Mouse (Mus musculus): ENCODE data around the gene Shc3. TPM values are rescaled to one million over a fixed set of nuclear protein-coding genes. Genes with fewer than 3 reads are reported as not detected.
A peak's percentile ranks its signal among the peaks of the same experiment; 100 is the strongest.

Shc3 gene
- polyA plus RNA-seq (2016; fragmentation: Nextera tagmentation; extraction: Ambion mirVana) = not detected in 2 replicates

DNA sequence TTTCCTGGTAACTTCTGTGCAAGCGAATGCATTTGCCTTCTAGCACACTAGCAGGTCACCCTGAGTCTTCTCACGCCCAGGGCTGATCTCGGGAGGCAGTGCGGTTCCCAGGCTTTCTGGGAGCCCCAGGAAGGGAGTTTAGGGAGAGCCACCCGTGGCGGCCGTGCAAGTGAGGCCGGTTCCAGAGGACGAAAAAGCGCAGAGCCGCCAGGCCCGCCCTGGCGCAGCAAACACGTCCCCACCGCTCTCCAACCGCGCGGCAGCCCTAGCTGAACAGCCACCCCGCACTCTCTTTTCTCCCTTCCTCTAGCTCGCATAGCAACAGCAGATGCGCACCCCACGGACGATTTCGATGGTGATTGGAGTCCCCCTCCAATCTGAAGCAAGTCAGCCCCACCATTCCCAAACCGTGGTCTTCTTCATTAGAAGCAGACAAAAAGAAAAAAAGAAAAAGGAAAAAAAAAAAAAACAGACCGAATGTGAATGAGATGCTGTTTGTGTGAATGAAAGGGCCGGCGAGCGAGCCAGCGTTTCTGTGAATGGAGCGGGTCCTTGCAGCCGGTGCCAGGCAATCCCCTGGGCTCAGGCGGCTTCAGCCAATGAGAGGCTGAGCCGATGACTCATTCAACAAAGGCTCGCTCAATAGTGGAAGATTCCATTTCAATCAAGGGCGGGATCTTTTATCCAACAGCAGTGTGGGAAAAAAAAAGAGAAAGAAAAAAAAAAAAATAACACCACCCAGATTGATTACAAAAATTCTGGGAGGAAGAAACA, at the start of gene Shc3:
Gene Shc3 (minus strand): TSS at position 509 of the 774 bp plus-strand sequence.
- ATAC-seq = no peak
- 1% methylated on average over 36 of the region's 36 CpGs for WGBS (ENCODE audit: insufficient replicate concordance)
- H3K9ac ChIP-seq = no peak within 1 kb of the TSS

DNA sequence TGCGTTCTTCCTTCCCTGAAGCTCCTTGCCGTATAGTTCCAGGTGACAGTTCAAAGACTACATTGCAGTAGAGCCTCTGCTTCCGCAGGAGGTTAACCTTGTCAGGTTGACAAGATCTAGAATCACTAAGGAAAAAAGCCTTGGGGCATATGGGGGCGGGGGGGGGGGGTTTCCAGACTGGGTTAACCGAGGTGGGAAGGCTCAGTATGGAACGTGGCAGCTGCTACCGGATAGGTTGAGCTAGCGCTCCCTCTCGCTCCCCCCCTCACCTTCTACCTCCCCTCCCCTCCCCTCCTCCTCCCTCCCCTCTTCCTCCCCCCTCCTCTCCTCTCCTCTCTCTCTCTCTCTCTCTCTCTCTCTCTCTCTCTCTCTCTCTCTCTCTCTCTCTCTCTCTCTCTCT, 49.4 kb upstream of the Shc3 start:
- Histone ChIP-seq H3K36me3 (no peaks in the 10 kb centered on the region), H3K9me3 (replicated peaks) (no peaks in the 10 kb centered on the region), H3K4me1 (peaks cover 8% of the 10 kb centered on the region), H3K4me2 (no peak overlapping the region), H3K4me3 (no peak overlapping the region), H3K9ac (no peak overlapping the region), H3K27ac (no peak overlapping the region), H3K27me3 (replicated peaks) (peaks cover 6% of the 10 kb centered on the region)
- no peak for ATAC-seq
- WGBS (ENCODE audit: insufficient replicate concordance) = 15% methylated on average over 8 of the region's 9 CpGs

More for the DNA sequence above, at the start of gene Shc3:
- Histone ChIP-seq H3K4me2 (peak within 1 kb of the TSS; percentile 53), H3K27ac (no peak within 1 kb of the TSS), H3K27me3 (replicated peaks) (peaks cover 96% of the 10 kb centered on the region), H3K4me1 (peaks cover 6% of the 10 kb centered on the region; the same call in 1 of the 2 replicates), H3K4me3 (peak within 1 kb of the TSS; percentile 14), H3K36me3 (no peaks in the 10 kb centered on the region), H3K9me3 (replicated peaks) (no peaks in the 10 kb centered on the region)

DNA sequence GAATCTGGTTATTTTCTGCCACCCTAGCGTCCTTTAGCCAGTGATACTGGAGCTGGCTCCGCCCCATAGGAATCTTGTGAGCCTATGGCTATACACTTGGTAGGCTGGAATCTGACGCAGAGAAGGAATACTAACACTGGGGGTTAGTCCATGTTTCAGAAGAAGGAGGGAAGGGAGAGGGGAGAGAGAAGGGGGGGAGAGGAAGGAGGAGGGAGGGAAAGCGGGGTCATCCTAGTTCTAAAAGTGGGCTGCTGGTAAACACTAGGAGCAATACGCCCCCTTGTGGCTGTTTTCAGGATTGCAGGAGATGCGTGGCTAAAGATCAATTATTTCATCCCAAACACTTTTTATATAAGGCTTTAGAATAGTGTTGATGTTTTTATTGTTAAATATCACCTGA, 48.6 kb upstream of the Shc3 start:
- Histone ChIP-seq H3K9ac (no peak overlapping the region), H3K4me2 (no peak overlapping the region), H3K36me3 (no peaks in the 10 kb centered on the region), H3K27me3 (replicated peaks) (peaks cover 7% of the 10 kb centered on the region), H3K9me3 (replicated peaks) (no peaks in the 10 kb centered on the region), H3K4me3 (no peak overlapping the region), H3K27ac (no peak overlapping the region), H3K4me1 (peaks cover 8% of the 10 kb centered on the region)
- no peak for ATAC-seq
- 24% methylated on average over 6 of the region's 6 CpGs for WGBS (ENCODE audit: insufficient replicate concordance)

DNA sequence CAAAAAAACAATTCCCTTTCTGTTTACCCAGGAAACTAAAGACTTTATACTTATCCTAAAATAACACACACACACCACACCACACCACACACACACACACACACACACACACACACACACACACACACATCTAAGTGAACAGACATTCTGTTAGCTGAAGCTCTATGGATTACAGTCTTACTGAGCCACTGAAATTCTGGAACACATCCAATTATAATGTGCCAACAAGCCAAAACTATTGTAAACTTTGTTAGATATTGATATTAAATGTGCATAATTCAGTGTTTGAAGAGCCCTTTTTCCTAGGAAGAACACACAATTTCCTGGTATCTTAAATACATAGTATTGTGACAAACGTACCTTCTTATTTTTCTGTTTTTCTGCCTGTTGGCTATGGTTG, 48.1 kb upstream of the Shc3 start:
- Histone ChIP-seq H3K36me3 (no peaks in the 10 kb centered on the region), H3K27me3 (replicated peaks) (peaks cover 11% of the 10 kb centered on the region), H3K4me2 (no peak overlapping the region), H3K4me3 (no peak overlapping the region), H3K9me3 (replicated peaks) (no peaks in the 10 kb centered on the region), H3K27ac (no peak overlapping the region), H3K4me1 (peaks cover 8% of the 10 kb centered on the region), H3K9ac (no peak overlapping the region)
- ATAC-seq = no peak
- WGBS (ENCODE audit: insufficient replicate concordance) = 50% methylated on average over 1 of the region's 1 CpGs

DNA sequence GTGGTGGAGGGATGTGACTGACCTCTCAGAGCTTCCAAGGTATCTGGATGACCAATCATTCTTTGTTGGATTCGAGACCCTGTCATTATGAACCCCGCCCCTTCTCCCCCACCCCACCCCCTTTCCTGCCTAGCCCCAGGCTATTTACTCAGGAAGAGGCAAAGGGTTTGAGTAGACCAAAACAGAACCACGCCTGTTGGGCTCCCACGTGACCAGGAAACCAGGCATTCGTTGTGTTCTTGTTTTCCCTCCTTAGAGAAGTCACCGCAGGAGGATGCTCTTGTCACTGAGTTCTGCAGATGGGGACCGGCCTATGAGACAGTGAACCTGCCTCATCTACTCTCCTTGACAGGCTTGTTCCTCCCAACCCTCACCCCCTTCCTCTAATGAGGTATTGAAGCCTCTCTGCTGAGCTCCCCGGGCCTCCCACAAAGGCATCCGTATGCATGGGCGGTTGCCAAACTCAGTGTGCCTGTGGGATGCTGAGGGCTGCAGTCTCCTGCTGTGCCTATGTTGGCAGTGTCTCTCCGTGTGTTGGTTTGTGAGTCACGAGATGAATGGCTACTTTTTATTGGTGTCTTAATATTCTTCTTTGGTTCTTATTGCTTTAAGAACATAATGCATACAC, 47.3 kb upstream of the Shc3 start:
- Histone ChIP-seq H3K4me2 (no peak overlapping the region), H3K4me1 (peaks cover 8% of the 10 kb centered on the region)
- WGBS (ENCODE audit: insufficient replicate concordance) = 17% methylated on average over 12 of the region's 12 CpGs

DNA sequence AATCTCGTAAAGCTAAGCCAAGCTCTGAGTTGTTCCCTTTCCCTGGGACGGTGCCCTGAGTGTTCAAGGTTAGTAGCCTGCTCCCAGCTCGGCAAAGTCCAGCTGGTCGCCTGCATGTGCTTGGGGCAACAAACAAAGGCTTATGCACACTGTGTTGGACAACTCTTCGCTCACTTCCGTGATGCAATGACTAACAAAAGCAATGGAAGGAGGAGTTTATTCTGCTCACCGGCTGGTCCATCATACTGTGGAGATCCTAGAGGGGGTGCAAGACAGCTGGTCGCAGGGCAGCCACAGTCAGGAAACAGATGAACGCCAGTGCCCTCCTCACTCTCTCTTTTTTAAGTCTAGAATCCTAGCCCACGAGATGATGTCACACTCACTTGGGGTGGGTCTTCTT, 46.6 kb upstream of the Shc3 start:
- no peak for ATAC-seq
- H3K4me1 ChIP-seq = peaks cover 8% of the 10 kb centered on the region
- H3K4me2 ChIP-seq = no peak overlapping the region
- H3K9ac ChIP-seq = no peak overlapping the region
- no peaks in the 10 kb centered on the region for H3K36me3 ChIP-seq
- no peak overlapping the region for H3K4me3 ChIP-seq
- H3K9me3 ChIP-seq (replicated peaks) = no peaks in the 10 kb centered on the region
- peaks cover 11% of the 10 kb centered on the region for H3K27me3 ChIP-seq (replicated peaks)
- H3K27ac ChIP-seq = no peak overlapping the region
- 49% methylated on average over 10 of the region's 10 CpGs for WGBS (ENCODE audit: insufficient replicate concordance)

More for the DNA sequence above, 47.3 kb upstream of the Shc3 start:
- no peak for ATAC-seq
- no peak overlapping the region for H3K27ac ChIP-seq
- H3K4me3 ChIP-seq = no peak overlapping the region
- H3K9ac ChIP-seq = no peak overlapping the region
- H3K27me3 ChIP-seq (replicated peaks) = peaks cover 11% of the 10 kb centered on the region
- H3K9me3 ChIP-seq (replicated peaks) = no peaks in the 10 kb centered on the region
- no peaks in the 10 kb centered on the region for H3K36me3 ChIP-seq

DNA sequence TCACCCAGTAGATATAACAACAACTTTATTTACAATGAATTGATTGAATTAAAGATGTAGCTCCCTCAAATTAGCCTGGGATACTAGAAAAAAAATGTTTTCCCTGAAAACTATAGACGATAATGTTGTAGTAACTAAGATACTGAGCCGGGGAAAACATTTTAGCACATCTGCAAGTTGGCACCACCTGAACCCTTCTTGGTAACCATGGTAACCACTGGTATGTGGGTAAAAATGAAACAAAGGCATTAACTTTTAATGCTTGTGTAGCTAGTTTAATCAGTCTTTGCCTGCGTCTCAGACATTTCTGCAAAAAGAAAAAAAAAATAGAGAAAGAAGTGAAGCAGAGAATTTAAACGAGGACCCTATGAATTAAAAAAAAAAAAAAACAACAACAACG, 42.3 kb upstream of the Shc3 start:
- Histone ChIP-seq H3K9ac (no peak overlapping the region), H3K27ac (no peak overlapping the region), H3K4me3 (no peak overlapping the region), H3K4me2 (no peak overlapping the region), H3K4me1 (peaks cover 6% of the 10 kb centered on the region), H3K36me3 (no peaks in the 10 kb centered on the region), H3K27me3 (replicated peaks) (peaks cover 14% of the 10 kb centered on the region), H3K9me3 (replicated peaks) (no peaks in the 10 kb centered on the region)
- WGBS (ENCODE audit: insufficient replicate concordance) = 56% methylated on average over 5 of the region's 5 CpGs
- no peak for ATAC-seq

DNA sequence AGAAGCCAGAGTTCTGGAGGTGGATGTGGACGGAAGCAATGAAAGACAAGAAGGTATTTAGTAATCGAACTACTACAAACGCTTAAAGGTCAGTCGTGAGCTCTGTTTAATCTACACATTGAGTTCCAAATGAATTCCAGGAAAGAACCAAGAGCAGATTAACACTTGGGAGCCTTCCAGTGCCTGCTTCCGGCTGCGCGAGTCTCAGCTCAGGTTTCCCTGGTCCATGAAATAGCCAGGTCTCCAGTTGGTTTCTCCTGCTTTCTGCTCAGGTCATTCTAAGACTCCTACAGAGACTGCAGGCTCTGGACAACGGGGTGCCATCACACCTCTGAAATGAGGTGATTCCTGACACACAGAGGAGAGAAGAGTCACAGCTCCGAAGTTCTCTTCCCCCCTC, 41.8 kb upstream of the Shc3 start:
- no peak overlapping the region for H3K4me3 ChIP-seq
- peaks cover 2% of the 10 kb centered on the region for H3K4me1 ChIP-seq
- 27% methylated on average over 9 of the region's 9 CpGs for WGBS (ENCODE audit: insufficient replicate concordance)
- ATAC-seq = no peak
- no peaks in the 10 kb centered on the region for H3K9me3 ChIP-seq (replicated peaks)
- no peak overlapping the region for H3K9ac ChIP-seq
- H3K27me3 ChIP-seq (replicated peaks) = peaks cover 11% of the 10 kb centered on the region
- no peak overlapping the region for H3K27ac ChIP-seq
- H3K36me3 ChIP-seq = no peaks in the 10 kb centered on the region
- no peak overlapping the region for H3K4me2 ChIP-seq

DNA sequence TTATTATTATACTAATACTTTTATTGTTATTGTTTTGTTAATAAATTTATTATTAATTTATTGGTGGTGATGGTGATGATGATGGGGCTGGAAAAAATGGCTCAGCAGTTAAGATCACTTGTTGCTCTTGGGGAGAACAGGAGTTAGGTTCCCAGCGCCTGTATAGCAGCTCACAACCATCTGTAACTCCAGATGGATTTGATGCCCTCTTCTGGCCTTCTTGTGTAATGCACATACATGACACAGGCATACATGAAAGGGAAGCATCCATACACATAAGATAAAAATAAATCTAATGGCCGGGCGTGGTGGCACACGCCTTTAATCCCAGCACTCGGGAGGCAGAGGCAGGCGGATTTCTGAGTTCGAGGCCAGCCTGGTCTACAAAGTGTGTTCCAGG, 40.0 kb upstream of the Shc3 start:
- H3K36me3 ChIP-seq = no peaks in the 10 kb centered on the region
- 79% methylated on average over 7 of the region's 7 CpGs for WGBS (ENCODE audit: insufficient replicate concordance)
- H3K4me2 ChIP-seq = no peak overlapping the region
- no peaks in the 10 kb centered on the region for H3K4me1 ChIP-seq
- H3K4me3 ChIP-seq = no peak overlapping the region
- H3K27me3 ChIP-seq (replicated peaks) = peaks cover 8% of the 10 kb centered on the region; the same call in 1 of the 2 replicates
- no peak for ATAC-seq
- no peaks in the 10 kb centered on the region for H3K9me3 ChIP-seq (replicated peaks)
- no peak overlapping the region for H3K27ac ChIP-seq
- no peak overlapping the region for H3K9ac ChIP-seq

DNA sequence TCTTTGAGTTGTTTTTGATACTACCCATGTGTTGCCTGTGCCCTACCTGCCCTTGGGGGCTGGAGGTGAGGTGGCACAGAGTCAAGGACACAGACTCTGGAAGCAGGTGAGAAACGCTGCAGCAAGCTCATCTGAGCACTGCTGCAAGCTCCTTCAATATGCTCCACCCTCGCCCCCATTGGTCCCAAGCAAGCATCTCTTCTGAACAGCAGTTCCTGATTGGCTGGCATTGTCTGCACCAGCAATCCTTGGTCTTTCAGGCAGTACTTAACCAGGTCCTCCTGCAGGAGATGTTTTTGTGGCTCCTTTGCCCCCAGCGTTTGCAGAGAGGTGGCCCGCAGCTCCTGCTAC, 34.6 kb upstream of the Shc3 start:
- no peaks in the 10 kb centered on the region for H3K9me3 ChIP-seq (replicated peaks)
- H3K4me2 ChIP-seq = no peak overlapping the region
- H3K9ac ChIP-seq = no peak overlapping the region
- no peaks in the 10 kb centered on the region for H3K27me3 ChIP-seq (replicated peaks)
- H3K4me3 ChIP-seq = no peak overlapping the region
- H3K27ac ChIP-seq = no peak overlapping the region
- H3K36me3 ChIP-seq = no peaks in the 10 kb centered on the region
- 44% methylated on average over 4 of the region's 4 CpGs for WGBS (ENCODE audit: insufficient replicate concordance)
- ATAC-seq = no peak
- no peaks in the 10 kb centered on the region for H3K4me1 ChIP-seq

DNA sequence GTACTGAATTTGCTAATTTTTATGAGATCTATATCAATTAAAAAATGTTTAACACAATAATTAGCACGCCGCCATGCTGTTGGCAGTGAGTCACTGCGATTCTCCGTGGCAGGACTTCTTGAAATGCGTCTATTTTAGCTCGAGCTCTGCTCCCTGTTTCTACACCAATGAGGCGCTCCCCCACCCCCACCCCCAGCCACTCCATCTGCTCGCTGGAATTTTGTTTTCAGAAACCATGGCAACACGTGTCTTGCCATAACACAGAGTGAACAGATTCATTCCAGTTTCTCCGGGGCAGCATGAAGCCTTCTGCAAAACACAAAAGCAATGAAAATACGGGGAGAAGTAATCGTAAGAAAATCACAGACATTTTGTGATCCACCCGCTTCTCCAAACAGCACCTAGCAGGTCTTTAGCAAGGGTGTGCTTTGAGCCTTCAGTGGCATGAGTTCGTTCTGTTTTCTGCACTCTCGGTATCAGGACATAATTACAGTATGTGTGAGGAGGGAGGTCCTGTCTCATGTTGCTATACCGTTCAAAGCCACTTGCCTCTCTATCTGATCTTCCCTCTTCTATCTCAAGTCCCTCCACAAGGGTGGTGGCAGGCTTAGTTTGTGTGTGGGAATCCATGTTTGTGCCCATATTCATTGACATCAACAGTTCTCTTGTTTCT, 34.1 kb upstream of the Shc3 start:
- no peaks in the 10 kb centered on the region for H3K4me1 ChIP-seq
- no peaks in the 10 kb centered on the region for H3K27me3 ChIP-seq (replicated peaks)
- H3K4me3 ChIP-seq = no peak overlapping the region
- H3K9me3 ChIP-seq (replicated peaks) = no peaks in the 10 kb centered on the region
- H3K36me3 ChIP-seq = no peaks in the 10 kb centered on the region
- no peak overlapping the region for H3K4me2 ChIP-seq
- 41% methylated on average over 16 of the region's 16 CpGs for WGBS (ENCODE audit: insufficient replicate concordance)
- no peak overlapping the region for H3K27ac ChIP-seq
- ATAC-seq = no peak
- H3K9ac ChIP-seq = no peak overlapping the region

DNA sequence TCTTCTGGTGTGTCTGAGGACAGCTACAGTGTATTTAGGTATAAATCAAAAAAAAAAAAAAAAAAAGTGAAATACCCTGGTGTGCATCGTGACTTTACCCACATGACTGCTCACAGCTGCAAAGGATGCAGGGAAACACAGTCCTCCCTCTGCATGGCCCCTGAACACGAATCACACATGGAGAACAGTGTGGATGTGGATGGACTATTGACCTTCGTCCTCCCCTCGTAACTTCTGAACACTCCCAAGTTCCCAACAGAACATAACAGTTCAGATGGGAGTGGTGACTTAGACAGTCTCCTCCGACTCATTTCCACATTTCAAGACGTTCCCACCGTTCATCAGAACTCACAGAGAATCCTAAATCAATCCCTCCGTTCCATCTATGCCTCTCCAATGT, 33.5 kb upstream of the Shc3 start:
- H3K36me3 ChIP-seq = no peaks in the 10 kb centered on the region
- no peak overlapping the region for H3K4me3 ChIP-seq
- WGBS (ENCODE audit: insufficient replicate concordance) = 68% methylated on average over 8 of the region's 8 CpGs
- H3K4me2 ChIP-seq = no peak overlapping the region
- H3K4me1 ChIP-seq = no peaks in the 10 kb centered on the region
- H3K9me3 ChIP-seq (replicated peaks) = no peaks in the 10 kb centered on the region
- H3K9ac ChIP-seq = no peak overlapping the region
- no peak for ATAC-seq
- H3K27me3 ChIP-seq (replicated peaks) = no peaks in the 10 kb centered on the region
- H3K27ac ChIP-seq = no peak overlapping the region
